Mouse (Mus musculus): ENCODE results near the gene Elp4. TPM values are rescaled to one million over a fixed set of nuclear protein-coding genes. Genes with fewer than 3 reads are reported as not detected.

Gene Elp4
- total RNA-seq, 4 experiments from 2014 or later: 13.5 to 23.1 (median 16.5) TPM

DNA sequence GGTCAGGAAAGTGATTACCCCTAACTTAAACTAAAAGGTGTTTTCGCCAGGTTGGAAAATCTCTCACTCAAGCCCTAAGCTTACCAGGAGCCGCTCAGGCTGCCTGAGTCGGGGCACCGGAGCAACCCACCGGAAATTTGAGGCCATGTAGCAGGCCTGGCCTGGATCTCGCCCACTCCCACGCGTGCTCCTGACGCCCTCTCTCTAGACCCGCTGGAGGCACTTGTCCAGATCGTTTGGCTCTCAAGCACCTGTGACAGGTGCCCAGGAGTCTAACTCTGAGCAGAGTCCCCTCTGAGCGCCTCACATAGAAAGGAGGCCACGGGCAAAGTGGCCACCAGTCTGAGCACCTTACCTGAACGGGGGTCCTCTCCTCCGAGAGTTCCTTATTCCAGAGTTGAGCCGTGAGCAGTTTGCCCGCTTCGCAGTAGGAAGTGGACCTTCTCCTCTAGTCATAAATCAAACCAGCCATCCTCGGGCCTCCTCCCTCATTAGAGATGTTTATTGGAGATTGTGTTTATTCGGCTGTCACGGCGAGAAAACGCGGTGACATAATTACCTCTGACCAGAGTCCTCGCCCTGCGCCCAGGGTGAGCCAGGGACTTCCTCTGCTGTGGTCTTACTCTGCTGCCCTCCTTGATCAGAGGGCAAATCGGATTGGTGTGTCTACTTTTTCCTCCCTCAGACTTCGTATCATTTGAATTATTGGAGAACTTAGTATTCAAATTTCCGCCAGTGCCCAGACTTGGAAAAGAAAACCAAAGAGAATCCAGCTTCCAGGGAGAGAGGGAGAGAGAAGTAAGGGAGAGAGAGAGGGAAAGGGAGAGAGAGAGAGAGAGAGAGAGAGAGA, 234.3 kb downstream of the Elp4 start:
- DNase-seq: no peak

DNA sequence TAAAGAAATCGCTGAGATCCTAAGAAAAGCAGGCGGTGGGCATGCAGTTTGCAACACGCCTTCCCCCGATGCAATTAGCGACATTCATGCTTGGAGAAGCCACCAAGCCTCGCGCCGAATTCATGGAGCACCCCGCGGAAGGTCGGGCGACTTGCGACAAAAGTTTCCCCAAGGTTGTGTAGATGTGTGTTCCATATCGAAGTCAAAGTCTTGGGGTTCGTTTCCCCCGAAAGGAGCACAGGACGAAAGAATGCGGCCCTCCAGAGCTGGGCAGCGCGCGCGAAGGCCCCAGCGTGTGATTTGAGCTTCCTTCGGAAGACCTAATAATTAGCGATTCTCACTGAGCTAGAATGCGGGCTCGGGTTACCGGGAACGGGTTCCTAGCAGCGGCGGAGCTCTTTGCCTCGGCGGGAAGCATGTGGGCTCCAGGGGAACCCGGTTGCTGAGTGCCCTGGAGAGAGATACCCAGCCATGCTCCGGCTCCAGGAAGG, 234.9 kb downstream of the Elp4 start:
- DNase-seq: no peak

DNA sequence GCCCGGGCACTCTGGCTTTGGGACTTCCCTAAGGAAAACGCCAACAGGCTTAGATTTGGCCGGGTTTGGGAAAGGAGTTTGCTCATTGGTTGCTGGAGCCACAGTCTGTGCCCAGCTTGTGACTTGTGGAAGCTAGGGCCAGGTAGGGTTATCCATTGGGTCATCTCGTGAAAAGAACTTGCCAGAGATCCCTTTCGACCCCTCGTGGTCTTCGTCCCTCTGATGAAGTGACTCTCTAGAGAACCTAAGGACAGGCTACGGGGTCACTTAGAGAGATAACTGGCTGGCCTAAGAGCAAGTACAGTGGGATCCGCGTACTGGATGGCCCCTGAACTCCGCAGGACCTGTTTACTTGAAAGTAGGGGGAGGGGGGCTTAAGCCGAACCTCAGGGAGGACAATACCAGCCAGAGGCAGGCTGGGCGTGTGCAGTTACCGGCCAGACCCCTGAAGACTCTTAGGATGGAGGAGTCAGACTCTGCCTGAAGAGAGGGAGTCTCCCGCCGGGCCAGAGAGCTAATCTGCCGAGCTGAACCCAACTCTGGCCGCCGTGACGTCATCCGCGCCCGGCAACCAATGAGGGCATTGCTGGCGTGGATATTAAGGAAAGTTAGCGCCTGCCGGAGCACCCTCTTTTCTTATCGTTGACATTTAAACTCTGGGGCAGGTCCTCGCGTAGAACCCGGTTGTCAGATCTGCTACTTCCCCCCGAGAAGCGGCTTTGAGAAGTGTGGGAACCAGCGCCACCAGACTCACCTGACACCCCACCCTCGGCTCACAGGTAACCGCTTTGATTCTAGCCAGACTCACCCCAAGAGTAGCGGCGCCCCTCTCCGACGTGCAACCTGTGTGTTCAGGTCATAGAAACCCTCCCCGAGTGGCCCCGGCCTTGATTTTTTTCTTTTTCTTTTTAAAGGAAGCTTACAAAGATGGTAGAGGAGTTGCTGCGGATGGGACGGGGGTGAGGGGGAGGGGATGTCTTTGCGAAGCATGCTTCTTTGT, 235.8 kb downstream of the Elp4 start, which contains the start of gene Pax6:
Pax6 (plus strand) TSS at position 630 of the 1,000 bp plus-strand sequence.
- no peak for DNase-seq

- DNase-seq: no peak
Measured at GRCm38 (mm10) chr2:105667626-105667950, 236.8 kb downstream of the Elp4 start.

DNA sequence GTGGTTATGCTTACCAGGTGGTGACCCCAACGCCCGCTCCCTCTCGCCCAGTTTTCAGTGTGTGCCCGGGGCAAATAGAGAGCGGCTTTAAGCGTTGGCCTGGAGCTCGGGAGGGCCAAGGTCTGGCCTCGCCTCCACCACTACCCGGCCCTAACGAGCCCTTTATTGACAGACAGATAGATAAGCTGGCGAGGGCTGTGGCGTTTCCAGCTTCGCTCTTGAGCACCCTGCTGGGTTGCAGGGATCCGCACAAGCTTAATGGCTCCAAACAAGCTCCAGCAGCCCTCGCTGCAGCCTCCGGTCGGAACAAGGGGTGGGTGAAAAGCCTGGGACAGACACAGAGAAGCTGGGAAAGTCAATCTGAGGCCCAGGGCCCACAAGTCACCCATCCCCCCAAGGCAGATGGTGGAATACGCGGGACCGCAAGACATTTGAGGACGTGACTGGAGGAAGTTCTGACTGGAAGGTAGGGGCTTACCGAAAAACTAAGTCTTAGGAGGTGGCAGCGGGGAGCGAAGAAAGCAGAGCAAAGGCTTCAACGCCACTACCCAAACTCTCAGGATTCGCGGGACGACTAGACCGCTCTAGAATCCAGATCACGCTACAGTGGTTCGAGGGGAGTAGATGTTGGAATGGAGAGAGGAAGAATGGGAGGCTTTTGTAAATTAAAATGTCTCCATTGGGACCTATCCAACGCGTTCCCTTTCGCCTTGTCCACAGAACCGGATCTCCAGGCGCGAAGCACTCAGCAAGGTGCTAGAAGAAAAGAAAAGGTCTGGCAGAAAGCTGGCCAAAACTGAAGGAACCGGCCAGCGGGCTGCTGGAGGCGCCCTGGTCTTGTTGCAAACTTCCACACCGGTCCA, 237.4 kb downstream of the Elp4 start:
- DNase-seq: no peak

GRCm38 (mm10) chr2:105666331-105666730, 238.0 kb downstream of the Elp4 start:
- DNase-seq: no peak

DNA sequence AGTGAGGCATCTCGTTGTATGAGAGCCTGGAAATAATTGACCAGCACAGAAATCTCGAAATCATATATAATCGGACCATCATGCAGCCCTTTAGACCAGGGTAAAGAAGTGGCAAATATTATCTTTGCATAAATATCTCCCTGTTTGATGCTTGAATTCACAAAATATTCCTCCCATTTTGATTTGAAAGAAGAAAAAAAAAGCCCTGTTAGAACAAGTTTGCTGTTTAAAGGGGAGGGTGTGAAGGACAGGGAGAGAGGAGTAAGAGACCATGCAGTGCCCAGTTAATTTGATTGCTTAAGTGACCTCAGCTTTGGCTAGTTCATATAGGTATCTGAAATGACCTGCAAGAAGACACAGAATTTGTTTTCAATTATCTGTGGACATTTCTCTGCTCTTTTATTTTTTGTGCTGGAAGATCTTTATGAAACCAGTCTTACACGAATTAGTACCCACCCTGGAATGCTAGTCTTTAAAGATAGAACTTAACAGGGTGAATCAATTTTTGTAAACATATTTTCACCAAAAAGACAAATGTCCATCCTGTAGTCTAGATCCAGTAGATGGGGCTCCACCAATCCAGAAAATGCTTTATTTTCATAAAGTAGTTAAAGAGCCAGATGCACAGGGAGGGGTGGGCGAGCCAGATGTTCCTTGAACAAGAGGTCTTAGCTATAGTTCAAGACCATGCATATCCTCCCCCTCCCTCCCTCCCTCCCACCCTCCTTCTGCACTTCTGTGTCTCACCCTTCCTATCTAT, 238.7 kb downstream of the Elp4 start:
- no peak for DNase-seq

- DNase-seq: no peak
Measured at GRCm38 (mm10) chr2:105664996-105665395, 239.4 kb downstream of the Elp4 start.

GRCm38 (mm10) chr2:105663101-105663511, 241.3 kb downstream of the Elp4 start:
- DNase-seq: no peak

DNA sequence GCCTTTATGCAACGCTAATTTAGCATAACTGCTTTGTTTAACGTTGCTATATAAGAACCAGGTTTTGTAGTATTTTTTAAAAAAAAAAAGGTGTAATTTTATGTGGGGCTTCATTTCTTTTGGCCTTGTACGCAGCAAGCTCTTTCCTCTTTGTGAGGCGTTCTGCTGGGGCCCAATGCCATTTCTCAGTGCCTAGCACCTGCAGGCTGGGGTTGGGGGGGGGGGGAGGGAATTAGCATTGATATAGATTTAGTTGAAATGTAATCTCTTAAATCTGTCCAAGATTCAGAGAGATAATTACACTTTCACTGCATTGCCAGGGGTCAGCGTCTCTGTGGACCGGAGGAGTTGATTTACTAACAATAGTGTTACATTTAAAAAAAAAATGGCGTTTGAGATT, 241.8 kb downstream of the Elp4 start:
- no peak for DNase-seq

DNA sequence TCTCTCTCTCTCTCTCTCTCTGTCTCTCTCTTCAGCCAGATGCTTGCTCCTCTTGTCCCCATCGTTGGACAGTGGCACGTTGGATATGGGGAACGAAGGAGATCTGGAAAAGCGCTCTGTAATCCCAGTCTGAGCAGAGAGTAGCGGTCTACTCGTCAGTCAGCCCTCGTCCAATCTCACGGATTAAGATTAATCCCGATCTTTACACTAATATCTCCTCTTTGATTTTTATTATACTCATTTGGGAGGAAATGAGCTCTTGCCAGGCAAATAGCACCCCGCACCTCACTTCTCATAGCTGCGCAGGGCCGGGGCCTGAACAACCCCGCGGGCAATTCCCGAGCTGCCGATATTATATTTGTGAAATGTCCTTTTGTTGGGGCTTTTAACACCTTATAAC, 242.2 kb downstream of the Elp4 start:
- DNase-seq: no peak

- DNase-seq: no peak
Measured at GRCm38 (mm10) chr2:105661623-105662066, 242.7 kb downstream of the Elp4 start.

GRCm38 (mm10) chr2:105660874-105661622, 243.3 kb downstream of the Elp4 start:
- DNase-seq: no peak

- DNase-seq: no peak
Measured at GRCm38 (mm10) chr2:105659926-105660873, 244.2 kb downstream of the Elp4 start.

DNA sequence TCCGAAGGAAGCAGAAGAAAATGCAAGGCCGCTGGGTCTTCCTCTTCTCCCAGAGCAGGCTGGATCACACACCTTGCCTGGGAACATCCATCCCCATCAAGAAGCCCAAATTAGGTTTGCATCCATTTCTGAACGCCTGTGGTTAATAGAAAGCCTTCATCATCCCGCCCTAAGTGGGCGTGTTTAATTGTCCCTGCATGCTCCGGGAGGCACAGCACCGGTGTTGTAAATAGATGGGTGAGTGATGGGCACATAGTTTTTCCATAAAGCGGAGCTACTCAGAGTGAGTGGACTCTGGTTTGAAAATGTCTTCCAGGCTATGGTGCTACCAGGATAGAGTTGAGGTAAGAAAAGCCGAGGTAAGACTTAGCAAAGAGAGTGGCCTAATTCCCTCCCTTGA, 245.0 kb downstream of the Elp4 start:
- no peak for DNase-seq

DNA sequence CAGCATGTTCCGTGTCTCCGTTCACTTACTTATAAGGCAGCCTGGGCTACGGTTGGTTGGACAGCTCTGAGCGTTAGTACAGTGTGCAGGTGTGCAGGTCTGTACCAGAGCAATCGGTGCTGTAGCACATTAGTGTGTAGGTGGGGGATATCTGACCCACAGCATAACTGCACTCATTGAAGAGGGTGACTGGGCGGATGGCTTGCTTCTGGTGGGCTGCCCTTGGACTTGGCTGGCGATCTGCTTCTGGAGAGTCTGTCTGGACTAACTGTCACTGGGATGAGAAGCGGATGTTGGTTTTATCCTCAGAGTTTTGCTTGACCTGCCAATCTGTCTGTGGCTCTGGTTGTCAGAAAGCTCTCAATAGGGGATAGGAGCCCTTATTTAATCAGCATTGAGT, 247.9 kb downstream of the Elp4 start:
- no peak for DNase-seq
